Mouse (Mus musculus) intestine, embryonic 14.5 days (tissue): ENCODE results near the gene Ttf2. TPM values are rescaled to one million over a fixed set of nuclear protein-coding genes. Genes with fewer than 3 reads are reported as not detected.

Experiments
- ATAC-seq: fragments of 200-750 bp; cut with Nextera tagmentation; replicated peaks from 2 replicates; pipeline ENCODE4 v1.8.0; 2017; ENCODE audit warnings: low read depth, moderate number of reproducible peaks, moderate TSS enrichment, moderate library complexity; ENCODE audit not compliant: low FRiP score, low TSS enrichment
- DNase-seq: peaks from one replicate; pipeline ENCODE4 v3.0.0-alpha.2; 2018; ENCODE audit warnings: low spot score
- H3K27ac ChIP-seq: fragments of 300-500 bp; sonication (generic); 2 replicates; pipeline ENCODE4 v1.5.1; 2014; ENCODE audit warnings: low read depth, mild to moderate bottlenecking, control low read depth
- H3K27me3 ChIP-seq: fragments of 300-500 bp; sonication (generic); replicated peaks from 2 replicates; pipeline ENCODE4 v1.6.1; 2014; ENCODE audit warnings: low read length, control low read depth; ENCODE audit not compliant: control insufficient read depth, insufficient read depth
- H3K36me3 ChIP-seq: fragments of 300-500 bp; sonication (generic); 2 replicates; pipeline ENCODE4 v1.6.1; 2014; ENCODE audit warnings: low read length, control low read depth; ENCODE audit not compliant: control insufficient read depth, insufficient read depth
- H3K4me1 ChIP-seq: fragments of 300-500 bp; sonication (generic); replicated peaks from 2 replicates; pipeline ENCODE4 v1.6.1; 2014; ENCODE audit warnings: low read length, control low read depth, mixed read lengths; ENCODE audit not compliant: control insufficient read depth, insufficient read depth
- H3K4me2 ChIP-seq: fragments of 300-500 bp; sonication (generic); 2 replicates; pipeline ENCODE4 v1.6.1; 2014; ENCODE audit warnings: low read length
- H3K4me3 ChIP-seq: fragments of 300-500 bp; sonication (generic); 2 replicates; pipeline ENCODE4 v1.5.1; 2014; ENCODE audit warnings: low read depth, low read length, control low read depth, mixed read lengths
- H3K9ac ChIP-seq: fragments of 300-500 bp; sonication (generic); 2 replicates; pipeline ENCODE4 v1.6.1; 2014; ENCODE audit warnings: mild to moderate bottlenecking, low read length
- H3K9me3 ChIP-seq: fragments of 300-500 bp; sonication (generic); 2 replicates; pipeline ENCODE4 v1.6.1; 2016; ENCODE audit warnings: low read length, control low read depth; ENCODE audit not compliant: control insufficient read depth
- WGBS: fragments of 180-500 bp; shearing (Covaris S2); extraction: QIAGEN DNeasy Blood & Tissue Kit; methylation state at CpG from one replicate; pipeline ENCODE4 v1.1.7; 2014; 5-methylcytosine and 5-hydroxymethylcytosine counted together
- polyA plus RNA-seq: library from polyadenylated mRNA; unstranded; fragments of >200 nt; fragmentation: Nextera tagmentation; extraction: Ambion mirVana; gene quantifications from 2 replicates; pipeline ENCODE4 v1.2.1, GENCODE M21; 2014

Gene Ttf2
- polyA plus RNA-seq, 1 experiment from 2014 or later, result 16.2 TPM

- 0 out of 2 replicates have a peak, but pooled peaks cover 3% of the 10 kb centered on the region for H3K4me1 ChIP-seq
- DNase-seq (no peak), ATAC-seq (no peak)
- H3K9me3 ChIP-seq, result no peaks in the 10 kb centered on the region
- no peak overlapping the region for H3K9ac ChIP-seq
- H3K27ac ChIP-seq, result no peak overlapping the region
- H3K36me3 ChIP-seq, result no peaks in the 10 kb centered on the region
- H3K4me2 ChIP-seq, result no peak overlapping the region
- H3K4me3 ChIP-seq, result no peak overlapping the region
- H3K27me3 ChIP-seq, result no peaks in the 10 kb centered on the region
- WGBS, result 51% methylated on average over 15 of the region's 15 CpGs
Observed at GRCm38 (mm10) chr3:100993718-100994117, 24.3 kb upstream of the Ttf2 start.

DNA sequence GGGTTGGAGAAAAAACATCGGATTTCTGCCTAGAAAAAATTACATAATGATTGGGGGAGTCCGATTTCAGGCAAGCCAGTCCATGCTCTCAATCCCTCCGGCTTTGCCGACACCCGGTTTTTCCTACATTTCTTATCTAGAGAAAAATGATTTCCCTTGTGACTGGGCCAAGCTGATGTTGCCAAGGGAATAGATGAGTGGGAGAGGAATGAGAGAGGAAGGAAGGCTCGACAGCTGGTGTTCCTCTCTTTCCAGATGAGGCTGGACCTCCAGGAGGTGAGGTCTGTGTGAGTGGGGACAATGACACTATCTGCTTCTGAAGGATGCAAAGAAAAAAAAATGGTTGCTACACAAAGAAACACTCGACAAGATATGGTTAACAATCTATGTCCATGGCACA, 23.7 kb upstream of the Ttf2 start:
- no peak for DNase-seq
- no peak for ATAC-seq
- no peaks in the 10 kb centered on the region for H3K27me3 ChIP-seq
- no peaks in the 10 kb centered on the region for H3K9me3 ChIP-seq
- 0 out of 2 replicates have a peak, but pooled peaks cover 3% of the 10 kb centered on the region for H3K4me1 ChIP-seq
- 75% methylated on average over 7 of the region's 7 CpGs for WGBS
- H3K36me3 ChIP-seq, result no peaks in the 10 kb centered on the region
- H3K9ac ChIP-seq, result no peak overlapping the region
- no peak overlapping the region for H3K4me3 ChIP-seq
- H3K27ac ChIP-seq, result no peak overlapping the region
- H3K4me2 ChIP-seq, result no peak overlapping the region

DNA sequence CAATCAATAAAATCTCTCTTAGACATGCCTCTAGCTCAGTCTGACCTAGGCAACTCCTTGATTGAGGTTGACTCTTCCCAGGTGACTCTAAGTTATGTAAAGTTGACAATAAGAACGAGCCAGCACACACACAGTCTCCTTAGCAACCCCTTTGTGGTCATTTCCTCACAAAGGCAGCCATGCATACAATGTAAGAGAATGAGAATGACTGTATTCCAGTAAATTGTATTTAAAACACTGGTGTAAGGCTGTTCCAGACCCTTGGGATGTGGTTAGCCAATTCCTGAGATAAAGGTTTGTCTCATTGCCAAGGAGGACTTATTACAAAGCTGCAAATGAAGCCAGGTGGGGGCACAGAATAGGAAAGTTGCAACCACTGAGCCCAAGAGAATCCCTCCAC, 20.8 kb upstream of the Ttf2 start:
- Histone ChIP-seq H3K9me3 (no peaks in the 10 kb centered on the region), H3K27me3 (no peaks in the 10 kb centered on the region), H3K27ac (no peak overlapping the region), H3K4me1 (no peaks in the 10 kb centered on the region), H3K36me3 (no peaks in the 10 kb centered on the region), H3K4me2 (no peak overlapping the region), H3K4me3 (no peak overlapping the region), H3K9ac (no peak overlapping the region)
- DNase-seq, result no peak
- ATAC-seq, result no peak
- whole genome bisulfite sequencing, result 53% methylated on average over 1 of the region's 1 CpGs

DNA sequence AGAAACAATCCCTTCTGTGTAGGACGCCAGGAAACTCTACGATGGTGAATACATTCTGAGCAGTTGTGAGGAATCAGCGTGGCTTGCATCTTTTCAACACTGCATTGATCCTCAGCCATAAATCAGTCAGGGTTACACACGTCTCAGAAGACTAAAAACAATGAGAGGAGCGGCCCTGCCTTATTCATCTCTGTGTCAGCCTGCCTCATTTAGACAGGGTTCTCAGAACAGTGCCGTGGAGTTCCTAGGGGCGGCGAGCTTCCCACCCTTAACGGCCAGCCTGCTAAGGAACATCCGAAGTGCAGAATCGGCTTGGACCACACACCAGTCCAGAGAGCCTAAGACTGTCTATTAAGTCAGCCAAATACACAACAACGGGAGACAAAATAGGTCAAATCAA, 20.0 kb upstream of the Ttf2 start:
- Histone ChIP-seq H3K9ac (no peak overlapping the region), H3K27ac (no peak overlapping the region), H3K4me3 (no peak overlapping the region), H3K4me2 (no peak overlapping the region), H3K4me1 (no peaks in the 10 kb centered on the region), H3K27me3 (no peaks in the 10 kb centered on the region), H3K9me3 (no peaks in the 10 kb centered on the region), H3K36me3 (no peaks in the 10 kb centered on the region)
- no peak for ATAC-seq
- WGBS, result 36% methylated on average over 12 of the region's 12 CpGs
- no peak for DNase-seq

GRCm38 (mm10) chr3:100979290-100979689, 9.8 kb upstream of the Ttf2 start:
- H3K27me3 ChIP-seq, result no peaks in the 10 kb centered on the region
- no peak overlapping the region for H3K9ac ChIP-seq
- DNase-seq (no peak), ATAC-seq (no peak)
- H3K9me3 ChIP-seq, result no peaks in the 10 kb centered on the region
- 78% methylated on average over 8 of the region's 8 CpGs for whole genome bisulfite sequencing
- H3K4me2 ChIP-seq, result no peak overlapping the region
- H3K36me3 ChIP-seq, result no peaks in the 10 kb centered on the region
- H3K4me3 ChIP-seq, result no peak overlapping the region
- no peaks in the 10 kb centered on the region for H3K4me1 ChIP-seq
- H3K27ac ChIP-seq, result no peak overlapping the region

DNA sequence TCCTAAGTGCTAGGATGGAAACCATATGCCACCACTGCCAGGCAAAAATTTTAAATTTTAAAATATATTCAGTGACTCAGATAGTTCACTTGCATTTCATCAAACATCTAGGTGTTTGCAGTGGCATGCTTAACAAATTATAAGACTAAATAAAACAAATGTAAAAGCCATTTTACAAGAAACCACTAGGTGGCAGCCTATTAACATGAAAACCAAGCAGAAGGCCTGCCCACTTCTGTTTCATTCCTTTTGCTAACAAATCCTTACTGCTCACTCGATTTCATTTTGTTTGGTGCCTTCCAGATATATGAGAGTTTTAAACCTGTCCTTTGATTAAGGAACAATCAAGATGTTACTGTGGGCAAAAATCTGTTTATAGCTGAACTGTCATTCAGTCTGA, 4.4 kb upstream of the Ttf2 start:
- Histone ChIP-seq H3K9me3 (no peaks in the 10 kb centered on the region), H3K4me1 (peaks cover 6% of the 10 kb centered on the region; the same call in 1 of the 2 replicates), H3K27ac (no peak overlapping the region), H3K27me3 (no peaks in the 10 kb centered on the region), H3K4me2 (no peak overlapping the region), H3K4me3 (no peak overlapping the region), H3K36me3 (no peaks in the 10 kb centered on the region), H3K9ac (no peak overlapping the region)
- DNase-seq (no peak), ATAC-seq (no peak)
- WGBS, result 0% methylated on average over 1 of the region's 1 CpGs

DNA sequence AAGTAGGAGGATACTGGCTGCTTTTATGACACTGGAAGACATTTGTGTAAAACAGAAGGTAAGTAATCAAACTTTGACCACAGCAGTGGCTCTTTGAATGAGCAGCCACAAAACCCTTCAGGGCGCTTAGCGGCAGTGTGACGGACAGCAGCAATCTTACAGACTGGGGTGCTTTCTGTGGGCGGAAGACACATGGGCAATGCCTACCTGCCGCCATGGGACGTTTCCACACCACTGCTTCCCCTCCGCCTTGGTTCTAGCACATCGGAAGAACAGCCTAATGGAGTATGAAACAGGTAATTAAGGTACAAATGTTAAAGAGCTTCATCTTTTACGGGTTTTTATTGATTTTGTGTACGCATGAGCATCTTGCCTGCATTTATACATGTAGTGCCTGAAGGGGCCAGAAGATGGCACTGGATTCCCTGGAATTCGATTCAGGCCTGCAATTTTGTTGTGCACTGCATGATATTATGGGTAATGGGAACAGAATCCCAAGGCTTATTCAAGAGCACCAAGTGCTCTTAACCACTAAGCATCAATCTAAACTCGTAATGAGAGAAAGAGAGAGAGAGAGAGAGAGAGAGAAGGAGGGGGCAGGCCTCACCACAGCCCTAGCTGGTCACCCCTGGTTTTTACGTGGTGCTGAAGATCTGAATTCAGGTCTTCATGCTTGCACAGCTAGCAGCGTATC, 5.5 kb downstream of the Ttf2 start:
- DNase-seq, result peak; percentile 67

DNA sequence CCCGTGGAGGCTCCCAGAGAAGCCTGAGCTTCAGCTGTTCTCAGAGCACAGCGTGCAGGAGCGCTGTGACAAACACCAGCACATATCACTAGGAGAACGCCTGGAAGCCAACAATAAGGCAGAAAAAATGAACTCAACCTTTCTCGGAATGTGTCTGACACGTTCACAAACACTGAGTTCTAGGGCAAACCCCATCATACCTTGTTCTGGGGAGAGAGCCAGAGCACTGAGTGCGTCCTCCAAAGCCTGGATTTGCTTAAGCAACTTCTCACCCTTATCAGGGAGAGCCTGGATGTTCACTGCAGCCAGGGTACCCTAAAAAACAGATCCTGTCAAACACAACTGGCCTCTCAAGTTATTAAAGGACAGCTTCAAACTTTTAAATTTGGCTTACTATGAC, 8.0 kb downstream of the Ttf2 start:
- no peak overlapping the region for H3K27ac ChIP-seq
- H3K4me2 ChIP-seq, result no peak overlapping the region
- no peak overlapping the region for H3K4me3 ChIP-seq
- peaks cover 73% of the 10 kb centered on the region for H3K36me3 ChIP-seq
- no peaks in the 10 kb centered on the region for H3K27me3 ChIP-seq
- no peaks in the 10 kb centered on the region for H3K4me1 ChIP-seq
- H3K9me3 ChIP-seq, result no peaks in the 10 kb centered on the region
- ATAC-seq (no peak), DNase-seq (no peak)
- 78% methylated on average over 7 of the region's 7 CpGs for WGBS
- H3K9ac ChIP-seq, result no peak overlapping the region

More for the DNA sequence above, 5.5 kb downstream of the Ttf2 start:
- Histone ChIP-seq H3K4me1 (peaks cover 5% of the 10 kb centered on the region; the same call in 1 of the 2 replicates), H3K4me3 (no peak overlapping the region), H3K9me3 (no peaks in the 10 kb centered on the region), H3K4me2 (no peak overlapping the region), H3K27ac (no peak overlapping the region), H3K36me3 (peaks cover 57% of the 10 kb centered on the region), H3K9ac (no peak overlapping the region), H3K27me3 (no peaks in the 10 kb centered on the region)
- WGBS, result 84% methylated on average over 14 of the region's 14 CpGs
- no peak for ATAC-seq

DNA sequence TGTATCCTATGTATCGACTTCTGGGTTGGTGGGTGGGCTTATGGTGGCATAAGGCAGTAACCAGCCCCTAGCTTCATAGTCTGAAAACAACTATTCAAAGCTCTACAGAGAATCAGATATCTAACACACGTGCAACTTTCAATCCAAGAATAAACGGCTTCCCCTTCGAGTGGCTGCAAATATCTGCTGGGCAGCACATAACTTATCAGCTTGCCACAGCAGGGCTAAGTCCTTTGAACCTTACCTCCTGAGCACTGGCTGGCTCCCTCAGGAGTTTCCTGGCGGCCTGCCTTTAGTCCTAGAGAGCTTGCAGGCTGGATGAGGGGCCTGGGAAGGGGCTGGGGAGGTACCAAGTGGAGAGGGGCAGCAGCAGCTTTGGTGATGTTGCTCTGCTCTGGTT, 8.5 kb downstream of the Ttf2 start:
- Histone ChIP-seq H3K9ac (no peak overlapping the region), H3K4me1 (no peaks in the 10 kb centered on the region), H3K4me3 (no peak overlapping the region), H3K4me2 (no peak overlapping the region), H3K36me3 (peaks cover 72% of the 10 kb centered on the region), H3K9me3 (no peaks in the 10 kb centered on the region), H3K27ac (no peak overlapping the region), H3K27me3 (no peaks in the 10 kb centered on the region)
- WGBS, result 72% methylated on average over 5 of the region's 5 CpGs
- no peak for DNase-seq
- no peak for ATAC-seq
